Mouse (Mus musculus): ENCODE data around the gene Tma16. TPM values are rescaled to one million over a fixed set of nuclear protein-coding genes. Genes with fewer than 3 reads are reported as not detected.

The Tma16 gene
- 10 to 100 TPM in 3 of 4 experiments, 1 to 10 TPM in 1; 9.8 to 12.1 (median 11.3) TPM for total RNA-seq (2022)

GRCm38 (mm10) chr8:66486084-66486763, at the start of gene Tma16:
TSS of gene Tma16 (minus strand) at chr8:66486530.
- DNase-seq (ENCODE audit: low spot score in 2 of 2), result peak; percentile 77 to 83

- DNase-seq (ENCODE audit: low spot score in 2 of 2), result no peak
These were observed 34.2 kb upstream of the Tma16 start for GRCm38 (mm10) chr8:66520576-66520975.

DNA sequence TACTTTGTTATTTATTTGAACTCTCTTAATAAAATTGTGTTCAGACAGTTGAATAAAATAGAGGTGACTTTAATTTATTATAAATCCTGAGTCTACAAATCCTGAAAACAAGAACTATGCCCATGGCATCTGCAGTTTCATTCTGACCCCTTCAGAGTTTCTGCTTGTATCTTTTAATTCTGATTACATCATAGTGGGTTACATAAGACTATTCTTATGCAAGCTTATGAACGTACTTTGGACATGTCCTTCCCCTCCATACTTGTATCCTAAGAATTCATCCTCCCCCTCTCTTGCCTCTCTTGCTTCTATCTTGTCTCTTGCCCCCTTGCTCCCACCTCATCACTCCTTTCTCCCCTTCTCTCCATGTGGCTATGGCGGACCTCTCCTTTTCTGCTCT, 32.8 kb upstream of the Tma16 start:
- DNase-seq (ENCODE audit: low spot score in 2 of 2), result no peak

- DNase-seq (ENCODE audit: low spot score in 2 of 2), result no peak
These were observed 25.2 kb upstream of the Tma16 start, which contains the start of gene Tktl2 for GRCm38 (mm10) chr8:66511537-66511936. TSS of gene Tktl2 (plus strand) at chr8:66511756.

- DNase-seq (ENCODE audit: low spot score in 2 of 2), result no peak
These were observed 17.1 kb upstream of the Tma16 start for GRCm38 (mm10) chr8:66503381-66503780.

DNA sequence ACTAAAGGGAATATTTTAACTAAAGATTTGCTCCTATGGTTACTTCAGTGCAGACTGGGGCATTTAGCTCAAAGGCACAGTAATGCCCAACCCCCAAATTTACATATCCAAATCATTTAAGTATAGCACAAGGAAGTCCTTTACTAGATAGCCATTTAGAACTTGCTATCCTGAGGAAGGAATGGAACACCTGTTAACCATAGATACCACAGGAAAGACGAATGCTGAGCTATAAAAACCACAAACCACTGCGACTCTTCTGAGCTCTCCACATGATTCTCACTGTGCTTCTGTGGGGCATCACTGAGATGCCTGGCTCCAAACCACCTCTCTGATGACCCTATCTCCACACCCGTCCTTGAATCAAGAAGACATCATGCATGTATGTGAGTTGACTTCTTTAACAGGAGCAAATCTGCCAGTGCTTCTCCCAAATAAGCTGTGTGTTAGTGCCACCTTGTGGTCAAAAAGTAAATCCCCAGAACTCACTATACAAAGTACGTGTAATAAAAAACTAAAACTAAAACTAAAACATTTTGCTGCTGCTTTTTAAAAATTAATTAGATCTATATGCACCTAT, 10.8 kb upstream of the Tma16 start:
- DNase-seq (ENCODE audit: low spot score in 2 of 2), result peak; percentile 38

DNA sequence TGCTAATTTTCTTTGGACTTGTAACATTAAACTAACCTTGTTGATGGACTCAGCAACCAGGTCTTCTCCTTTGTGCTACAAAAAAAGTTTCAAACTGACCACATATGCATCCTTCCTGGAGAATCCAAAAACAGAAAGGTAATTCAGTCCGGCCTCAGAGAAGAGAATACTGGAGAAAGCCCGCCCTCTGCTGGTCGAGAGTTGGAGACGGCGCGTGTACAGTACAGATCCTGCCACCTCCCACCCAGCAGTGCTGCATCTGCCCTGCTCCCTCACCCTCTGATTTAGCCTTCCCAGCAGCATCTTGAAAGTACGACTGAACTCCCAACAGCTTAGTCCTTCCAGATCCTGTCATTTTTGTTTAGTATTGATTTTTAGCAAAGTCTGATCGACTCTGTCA, 9.4 kb upstream of the Tma16 start:
- DNase-seq (ENCODE audit: low spot score in 2 of 2), result peak; percentile 48 to 84

- DNase-seq (ENCODE audit: low spot score in 2 of 2), result no peak
These were observed 8.2 kb upstream of the Tma16 start for GRCm38 (mm10) chr8:66494496-66494895.

- DNase-seq (ENCODE audit: low spot score in 2 of 2), result no peak
These were observed 4.3 kb upstream of the Tma16 start for GRCm38 (mm10) chr8:66490624-66491023.

GRCm38 (mm10) chr8:66488556-66488955, 2.2 kb upstream of the Tma16 start:
- DNase-seq (ENCODE audit: low spot score in 2 of 2), result no peak

DNA sequence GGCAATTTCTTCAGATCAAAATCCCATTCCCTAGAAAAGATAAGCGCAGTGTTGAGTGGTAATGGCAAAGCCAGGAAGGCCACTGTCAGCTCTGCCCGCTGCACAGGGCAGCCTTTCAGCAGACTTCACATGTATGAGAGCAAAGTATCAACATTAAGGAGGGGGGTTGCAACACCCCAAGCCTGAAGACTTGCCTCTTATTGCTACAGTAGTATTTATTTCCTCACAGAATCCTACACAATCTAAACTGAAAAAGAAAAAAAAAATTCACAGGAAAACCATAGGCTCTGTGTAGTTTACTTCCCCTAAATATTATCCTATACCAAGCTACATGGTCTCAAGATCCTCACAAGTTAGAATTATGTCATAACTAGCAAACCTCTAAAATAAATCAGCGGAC, 9.4 kb downstream of the Tma16 start:
- DNase-seq (ENCODE audit: low spot score in 2 of 2), result no peak

- DNase-seq (ENCODE audit: low spot score in 2 of 2), result no peak
These were observed 16.5 kb downstream of the Tma16 start for GRCm38 (mm10) chr8:66469821-66470220.

DNA sequence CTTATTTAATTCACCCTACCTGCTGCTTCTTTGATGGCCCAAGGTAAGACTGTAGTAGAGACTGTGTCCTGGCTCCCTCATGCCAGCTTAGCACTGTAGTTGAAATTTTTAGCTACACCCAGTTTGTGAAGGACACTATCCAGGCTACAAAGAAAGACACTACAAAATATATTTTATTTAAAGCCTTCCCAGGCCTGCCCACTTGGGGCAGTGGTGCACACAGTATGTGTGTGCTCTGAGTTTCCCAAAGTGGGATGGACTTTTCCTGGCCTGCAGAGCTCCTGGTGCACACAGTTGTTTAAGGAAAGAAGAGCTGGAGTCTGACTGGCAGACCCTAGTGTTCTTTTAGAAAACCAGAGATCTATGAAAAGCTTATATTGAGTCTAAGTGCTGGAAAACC, 29.3 kb downstream of the Tma16 start:
- no peak for DNase-seq (ENCODE audit: low spot score in 2 of 2)

DNA sequence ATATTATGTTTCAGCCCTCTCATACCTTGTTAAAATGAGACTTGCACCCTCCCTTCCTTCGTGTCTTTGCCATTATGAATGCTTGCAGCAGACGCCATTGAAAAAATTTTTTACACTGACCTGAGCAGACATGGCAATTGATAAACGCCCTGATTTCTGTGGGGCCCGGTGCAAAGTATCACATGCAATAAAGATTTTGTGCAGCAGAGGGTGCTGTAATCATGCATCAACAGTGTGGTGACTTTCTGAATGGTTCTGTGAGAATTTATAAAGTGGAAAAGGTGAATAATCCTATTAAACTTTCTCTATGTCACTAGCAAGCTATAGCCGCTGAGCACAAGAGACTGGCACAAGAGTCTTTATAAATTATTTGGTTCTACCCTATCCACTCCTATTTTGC, 35.6 kb downstream of the Tma16 start:
- peak; percentile 14 to 54 for DNase-seq (ENCODE audit: low spot score in 2 of 2)

DNA sequence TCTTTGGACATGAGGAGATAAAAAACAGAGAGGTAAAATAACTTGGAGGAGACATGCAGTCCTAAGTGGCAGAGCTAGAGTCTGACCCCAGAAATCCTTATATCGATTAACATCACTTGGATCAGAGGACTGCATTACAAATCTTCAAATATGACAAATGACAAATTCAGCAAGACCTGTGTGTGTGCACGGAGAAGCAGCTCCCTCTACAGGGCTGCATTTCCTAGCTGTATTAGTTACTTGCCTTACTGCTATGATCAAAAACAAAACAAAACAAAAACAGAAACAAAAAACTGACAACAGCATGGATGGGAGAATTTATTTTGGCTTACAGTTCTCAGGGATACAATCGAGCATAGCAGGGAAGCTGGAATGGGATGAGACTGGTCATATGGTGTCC, 41.0 kb downstream of the Tma16 start:
- no peak for DNase-seq (ENCODE audit: low spot score in 2 of 2)

GRCm38 (mm10) chr8:66444141-66444540, 42.2 kb downstream of the Tma16 start:
- DNase-seq (ENCODE audit: low spot score in 2 of 2), result no peak

- DNase-seq (ENCODE audit: low spot score in 2 of 2), result peak in 1 of 2 experiments; percentile 26
These were observed 43.6 kb downstream of the Tma16 start for GRCm38 (mm10) chr8:66442778-66443177.

DNA sequence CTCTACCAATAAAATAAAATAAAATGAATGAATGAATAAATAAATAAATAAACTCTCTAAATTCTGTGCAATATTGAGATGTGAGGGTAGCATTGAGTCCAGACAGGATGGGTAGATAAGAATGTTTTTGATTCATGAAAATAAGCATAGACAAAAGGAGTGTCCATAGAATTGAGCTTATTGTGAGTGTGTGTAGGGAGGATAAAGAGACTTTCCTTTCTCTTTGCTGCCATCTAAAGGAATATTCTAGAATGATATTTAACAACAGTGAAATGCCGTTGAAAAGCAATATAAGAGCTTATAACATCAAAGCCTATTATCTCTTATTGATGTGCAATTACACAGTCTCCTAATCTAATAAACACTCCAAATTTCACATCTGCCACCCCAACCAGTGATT, 45.2 kb downstream of the Tma16 start:
- DNase-seq (ENCODE audit: low spot score in 2 of 2), result no peak

- DNase-seq (ENCODE audit: low spot score in 2 of 2), result no peak
These were observed 47.9 kb downstream of the Tma16 start for GRCm38 (mm10) chr8:66438468-66438867.

- DNase-seq (ENCODE audit: low spot score in 2 of 2), result no peak
These were observed 48.4 kb downstream of the Tma16 start for GRCm38 (mm10) chr8:66437929-66438328.

DNA sequence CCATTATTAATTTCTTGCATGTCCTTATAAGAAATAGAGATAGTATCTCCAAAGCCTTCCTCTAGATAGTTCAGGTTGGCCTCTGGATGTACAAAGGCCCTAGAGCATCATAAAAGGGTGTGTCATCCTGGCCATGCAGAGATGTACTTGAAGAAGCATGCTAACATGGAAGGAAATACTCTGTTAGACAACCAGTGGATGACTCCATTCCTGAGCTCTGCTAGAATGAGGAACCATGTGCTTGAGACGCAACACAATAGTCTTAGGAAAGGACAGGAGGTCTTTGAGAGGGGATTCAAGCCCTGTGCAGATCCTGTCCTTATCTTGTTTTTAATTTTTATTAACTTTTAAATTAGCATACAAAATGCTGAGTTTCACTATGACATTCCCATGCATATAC, 49.5 kb downstream of the Tma16 start:
- no peak for DNase-seq (ENCODE audit: low spot score in 2 of 2)

DNA sequence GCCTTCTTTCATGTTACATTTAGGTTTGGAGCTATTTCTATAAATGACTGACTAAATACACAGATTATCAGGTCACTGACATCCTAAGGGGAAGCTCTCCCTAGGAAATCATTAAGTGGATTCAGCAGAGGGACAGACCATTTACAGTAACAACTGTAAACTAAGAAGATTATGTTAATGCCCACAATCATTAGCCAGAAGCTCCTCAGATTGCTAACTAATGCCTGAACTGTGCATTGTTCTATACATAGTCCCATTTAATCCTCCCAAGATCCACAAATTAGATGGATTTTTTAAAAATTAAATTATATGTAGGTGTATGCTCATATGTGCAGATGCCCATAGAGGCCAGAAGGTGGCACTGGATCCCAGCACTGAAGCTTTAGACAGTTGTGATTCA, 52.8 kb downstream of the Tma16 start:
- DNase-seq (ENCODE audit: low spot score in 2 of 2), result no peak

- DNase-seq (ENCODE audit: low spot score in 2 of 2), result no peak
These were observed 55.7 kb downstream of the Tma16 start for GRCm38 (mm10) chr8:66430639-66431038.
